ENCODE assay signal across 8 mouse cellular contexts in the genomic region with DNA sequence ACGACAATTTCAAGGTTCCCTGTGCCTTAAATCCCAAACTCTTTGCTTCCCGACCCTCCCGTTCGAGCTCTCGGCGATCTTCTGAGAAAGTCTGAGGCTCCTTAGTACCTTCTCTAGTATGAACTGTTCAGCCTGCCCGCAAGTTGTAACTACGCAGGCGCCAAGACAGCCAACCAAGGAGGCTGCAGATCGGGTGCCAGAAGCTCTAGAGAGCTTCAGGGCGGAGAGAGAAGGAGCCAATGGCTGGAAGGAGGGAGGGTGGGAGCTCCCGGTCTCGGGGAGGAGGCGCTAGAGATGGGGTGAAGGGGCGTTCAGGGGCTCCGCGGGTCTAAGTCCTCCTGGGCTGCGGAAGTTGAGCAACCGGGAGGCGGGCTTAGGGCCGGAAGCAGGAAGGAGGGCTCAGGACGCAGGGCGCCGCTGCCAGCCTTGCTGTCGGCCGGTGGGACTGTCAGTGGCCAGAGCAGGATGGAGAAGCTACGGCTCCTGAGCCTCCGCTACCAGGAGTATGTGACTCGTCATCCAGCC. TPM values are rescaled to one million over a fixed set of nuclear protein-coding genes. Genes with fewer than 3 reads are reported as not detected.
A peak's percentile ranks its signal among the peaks of the same experiment; 100 is the strongest.
DNase-seq lines count a peak whose midpoint lies in the region; ATAC-seq lines count a peak whose summit lies in the region.

No protein-coding gene starts in this region.

- peak; percentile 99 for DNase-seq in adrenal gland, adult (ENCODE audit: inconsistent age in 2 of 2, low spot score in 1 of 2)
- peak; percentile 96 for DNase-seq in embryo, embryonic 10.5 days (ENCODE audit: low spot score)
- DNase-seq in gastrocnemius, postnatal 14 days, result peak; percentile 96
- peak; percentile 97 for DNase-seq in left cerebral cortex, postnatal 10 days (ENCODE audit: extremely low spot score in 1 of 2, low spot score in 2 of 2)
- DNase-seq in right cerebral cortex, postnatal 25 days, result peak; percentile 96
- DNase-seq in urinary bladder, postnatal 4 days (ENCODE audit: low spot score in 2 of 2), result peak; percentile 94 to 96

- intact Hi-C loops in gastrocnemius, postnatal 14 days (cut with DNase I; ENCODE audit: low total_unique reads), result no loop called here
- intact Hi-C loops in left cerebral cortex, postnatal 10 days (cut with DNase I), result no loop called here

- ATAC-seq in inflammation-experienced regulatory T-cells, adult 6 months, result peak; percentile 93
- ATAC-seq in megakaryocyte-erythroid progenitor cell, adult 5-6 weeks (replicated peaks; ENCODE audit: low FRiP score, low TSS enrichment, poor library complexity, severe bottlenecking), result peak; percentile 92

RNA-seq across cellular contexts. Expression of gene Large2, which starts 0.5 kb away (rescaled TPM):
- total RNA-seq in gastrocnemius, postnatal 14 days (2021), result under 1 TPM in 1 of 2 experiments, not detected in 1; 0.41 TPM
- polyA plus RNA-seq in inflammation-experienced regulatory T-cells, adult 6 months (2017; shearing (Covaris generic)), result 1 to 10 TPM in 1 of 3 experiments, under 1 TPM in 1, not detected in 1; 0.23 to 1.3 TPM
- under 1 TPM in 1 of 2 experiments, not detected in 1; 0.49 TPM for total RNA-seq in left cerebral cortex, postnatal 10 days (2021)
- not detected in 2 replicates for total RNA-seq in megakaryocyte-erythroid progenitor cell, adult 5-6 weeks (2014; fragmentation: Nextera tagmentation)
- not detected in 2 replicates for total RNA-seq in megakaryocyte-erythroid progenitor cell, adult 5-6 weeks (2017)

RNA-seq across cellular contexts. Expression of gene Pex16, which starts 0.7 kb away (rescaled TPM):
- 10 to 100 TPM; 17.2 to 22.1 TPM for total RNA-seq in gastrocnemius, postnatal 14 days (2021)
- polyA plus RNA-seq in inflammation-experienced regulatory T-cells, adult 6 months (2017; shearing (Covaris generic)), result 10 to 100 TPM; 42.8 to 53.8 (median 53.3) TPM
- total RNA-seq in left cerebral cortex, postnatal 10 days (2021), result 10 to 100 TPM; 40.3 to 40.4 TPM
- 13.1 and 25.7 TPM in 2 replicates for total RNA-seq in megakaryocyte-erythroid progenitor cell, adult 5-6 weeks (2014; fragmentation: Nextera tagmentation)
- total RNA-seq in megakaryocyte-erythroid progenitor cell, adult 5-6 weeks (2017), result 12.1 and 17.2 TPM in 2 replicates

RNA-seq across cellular contexts. Expression of gene 1700029I15Rik, which starts 7.2 kb away (rescaled TPM):
- under 1 TPM; 0.66 to 0.86 TPM for total RNA-seq in gastrocnemius, postnatal 14 days (2021)
- polyA plus RNA-seq in inflammation-experienced regulatory T-cells, adult 6 months (2017; shearing (Covaris generic)), result 1 to 10 TPM; 3.2 to 3.7 (median 3.7) TPM
- 1 to 10 TPM; 3.7 TPM for total RNA-seq in left cerebral cortex, postnatal 10 days (2021)
- 1.2 and 1.5 TPM in 2 replicates for total RNA-seq in megakaryocyte-erythroid progenitor cell, adult 5-6 weeks (2014; fragmentation: Nextera tagmentation)
- total RNA-seq in megakaryocyte-erythroid progenitor cell, adult 5-6 weeks (2017), result 1.1 and 2.5 TPM in 2 replicates

RNA-seq across cellular contexts. Expression of gene Mapk8ip1, which starts 25.9 kb away (rescaled TPM):
- 10 to 100 TPM; 13.6 to 24.3 TPM for total RNA-seq in gastrocnemius, postnatal 14 days (2021)
- polyA plus RNA-seq in inflammation-experienced regulatory T-cells, adult 6 months (2017; shearing (Covaris generic)), result under 1 TPM; 0.43 to 0.92 (median 0.82) TPM
- total RNA-seq in left cerebral cortex, postnatal 10 days (2021), result 100 to 1,000 TPM; 414 to 421 TPM
- total RNA-seq in megakaryocyte-erythroid progenitor cell, adult 5-6 weeks (2014; fragmentation: Nextera tagmentation), result not detected in 2 replicates
- total RNA-seq in megakaryocyte-erythroid progenitor cell, adult 5-6 weeks (2017), result not detected in 2 replicates

RNA-seq across cellular contexts. Expression of gene Cry2, which starts 58.7 kb away (rescaled TPM):
- 10 to 100 TPM; 22.7 to 27.3 TPM for total RNA-seq in gastrocnemius, postnatal 14 days (2021)
- 10 to 100 TPM in 1 of 3 experiments, 1 to 10 TPM in 2; 3.5 to 10.2 (median 6.9) TPM for polyA plus RNA-seq in inflammation-experienced regulatory T-cells, adult 6 months (2017; shearing (Covaris generic))
- total RNA-seq in left cerebral cortex, postnatal 10 days (2021), result 100 to 1,000 TPM; 108 to 109 TPM
- 16.1 and 21.0 TPM in 2 replicates for total RNA-seq in megakaryocyte-erythroid progenitor cell, adult 5-6 weeks (2014; fragmentation: Nextera tagmentation)
- 8.4 and 9.6 TPM in 2 replicates for total RNA-seq in megakaryocyte-erythroid progenitor cell, adult 5-6 weeks (2017)

Comparison
In these comparisons a context has a peak if more than half of its experiments do, and no peak if none do; other contexts are left out.
1. Peak in every context shown above with its lines: DNase-seq and ATAC-seq.